Mouse (Mus musculus) heart, embryonic 15.5 days (tissue): ENCODE measurements at regions not wholly inside any gene's neighbourhood (a gene's known extent, or its start where the extent isn't known, plus 50 kb on each side); places are given as distances from the start of the nearest gene placed in this dataset.
A peak's percentile ranks its signal among the peaks of the same experiment; 100 is the strongest.

ENCODE experiments used
- ATAC-seq: fragments of 200-750 bp; cut with Nextera tagmentation; replicated peaks from 2 replicates; pipeline ENCODE4 v1.8.0; 2017; ENCODE audit warnings: low read depth, moderate TSS enrichment; ENCODE audit not compliant: insufficient number of reproducible peaks, insufficient read depth, low FRiP score
- H3K27ac ChIP-seq: fragments of 300-500 bp; sonication (generic); 2 replicates; pipeline ENCODE4 v1.5.1; 2015; ENCODE audit warnings: mild to moderate bottlenecking, inconsistent platforms
- H3K27me3 ChIP-seq: fragments of 300-500 bp; sonication (generic); 2 replicates; pipeline ENCODE4 v1.6.1; 2015; ENCODE audit warnings: inconsistent platforms
- H3K36me3 ChIP-seq: fragments of 300-500 bp; sonication (generic); 2 replicates; pipeline ENCODE4 v1.6.1; 2015; ENCODE audit warnings: mild to moderate bottlenecking, inconsistent platforms
- H3K4me1 ChIP-seq: fragments of 300-500 bp; sonication (generic); replicated peaks from 2 replicates; pipeline ENCODE4 v1.6.1; 2015; ENCODE audit warnings: inconsistent platforms
- H3K4me2 ChIP-seq: fragments of 300-500 bp; sonication (generic); 2 replicates; pipeline ENCODE4 v1.6.1; 2015; ENCODE audit warnings: inconsistent platforms, mild to moderate bottlenecking, moderate library complexity
- H3K4me3 ChIP-seq: fragments of 300-500 bp; sonication (generic); 2 replicates; pipeline ENCODE4 v1.5.1; 2015; ENCODE audit warnings: mild to moderate bottlenecking, inconsistent platforms
- H3K9ac ChIP-seq: fragments of 300-500 bp; sonication (generic); 2 replicates; pipeline ENCODE4 v1.6.1; 2015; ENCODE audit warnings: mild to moderate bottlenecking, inconsistent platforms
- H3K9me3 ChIP-seq: fragments of 300-500 bp; sonication (generic); replicated peaks from 2 replicates; pipeline ENCODE4 v1.6.1; 2016; ENCODE audit warnings: inconsistent platforms
- WGBS: fragments of 180-500 bp; shearing (Covaris S2); methylation state at CpG from one replicate; pipeline ENCODE4 v1.1.7; 2015; ENCODE audit warnings: mixed read lengths; 5-methylcytosine and 5-hydroxymethylcytosine counted together

DNA sequence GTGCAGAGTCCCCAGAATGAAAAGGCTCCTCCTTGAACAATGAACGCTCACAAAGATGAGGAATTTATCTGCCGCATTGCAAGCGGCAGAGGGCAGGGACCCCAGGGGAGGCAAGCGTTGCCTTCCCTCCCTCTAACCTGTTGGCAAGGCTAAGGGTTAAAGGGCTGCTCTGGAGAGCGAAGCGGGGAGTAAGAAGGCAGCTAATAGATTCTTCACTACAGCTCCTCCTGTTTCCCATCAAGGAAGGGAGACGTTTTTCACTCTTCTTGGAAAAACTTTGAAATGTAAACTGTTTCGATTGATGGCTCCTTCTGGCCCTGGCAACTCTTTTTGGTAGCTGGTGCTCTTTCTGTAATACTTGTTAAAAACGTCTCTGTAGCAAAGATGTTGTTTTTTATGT, 162.9 kb downstream of the Cetn3 start:
- WGBS = 10% methylated on average over 9 of the region's 9 CpGs
- H3K27ac ChIP-seq = no peak overlapping the region
- H3K4me2 ChIP-seq = peak overlapping the region; percentile 61
- peaks cover 6% of the 10 kb centered on the region; the same call in 1 of the 2 replicates for H3K4me1 ChIP-seq
- no peak for ATAC-seq
- peak overlapping the region; percentile 29 for H3K4me3 ChIP-seq
- no peaks in the 10 kb centered on the region for H3K9me3 ChIP-seq
- H3K36me3 ChIP-seq = no peaks in the 10 kb centered on the region
- H3K9ac ChIP-seq = 0 out of 2 replicates have a peak overlapping the region, but pooled peaks have one; percentile 29
- H3K27me3 ChIP-seq = no peaks in the 10 kb centered on the region

DNA sequence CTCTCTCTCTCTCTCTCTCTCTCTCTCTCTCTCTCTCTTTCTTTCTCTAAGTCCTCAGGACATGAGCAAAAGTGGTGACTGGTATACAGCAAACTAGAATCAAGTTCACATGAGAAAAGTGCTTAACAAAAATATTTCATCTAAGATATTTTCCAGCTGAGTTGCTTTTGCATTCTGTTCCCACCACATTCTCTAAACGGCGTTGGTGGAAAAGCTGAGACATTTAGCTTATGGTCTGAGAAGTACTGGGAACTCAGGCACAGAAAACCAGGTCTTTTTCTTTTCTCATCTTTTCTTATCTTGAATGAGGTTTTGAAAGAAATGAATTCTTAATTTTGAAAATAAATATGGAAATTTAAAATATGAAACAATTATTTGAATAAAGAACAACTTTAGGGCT, 182.6 kb downstream of the Cetn3 start:
- H3K27ac ChIP-seq = no peak overlapping the region
- no peaks in the 10 kb centered on the region for H3K27me3 ChIP-seq
- no peak for ATAC-seq
- H3K9me3 ChIP-seq = no peaks in the 10 kb centered on the region
- no peaks in the 10 kb centered on the region for H3K36me3 ChIP-seq
- no peaks in the 10 kb centered on the region for H3K4me1 ChIP-seq
- H3K4me2 ChIP-seq = no peak overlapping the region
- no peak overlapping the region for H3K9ac ChIP-seq
- H3K4me3 ChIP-seq = no peak overlapping the region
- WGBS = 76% methylated on average over 2 of the region's 2 CpGs

DNA sequence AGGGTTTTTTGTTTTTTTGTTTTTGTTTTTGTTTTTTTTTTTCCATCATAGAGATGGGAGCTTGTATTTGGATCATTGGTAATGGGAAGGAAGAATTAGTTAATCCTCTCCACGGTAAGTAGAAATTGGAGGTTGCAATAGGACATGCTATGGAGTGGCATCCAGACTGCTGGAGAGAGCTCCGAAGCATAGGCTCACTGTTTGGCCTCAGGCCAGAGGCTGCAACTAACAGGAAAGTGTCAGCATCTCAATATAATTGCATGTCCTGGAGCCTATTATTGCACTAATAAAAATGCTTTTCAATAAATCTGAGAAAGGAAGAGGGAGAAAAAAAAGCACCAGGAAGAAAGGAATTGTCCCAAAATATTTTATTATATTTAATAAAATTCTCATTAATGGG, 193.0 kb downstream of the Cetn3 start:
- Histone ChIP-seq H3K9me3 (no peaks in the 10 kb centered on the region), H3K27me3 (no peaks in the 10 kb centered on the region), H3K9ac (no peak overlapping the region), H3K4me2 (no peak overlapping the region), H3K4me3 (no peak overlapping the region), H3K36me3 (no peaks in the 10 kb centered on the region), H3K4me1 (no peaks in the 10 kb centered on the region), H3K27ac (no peak overlapping the region)
- WGBS = 40% methylated on average over 2 of the region's 2 CpGs
- ATAC-seq = no peak

DNA sequence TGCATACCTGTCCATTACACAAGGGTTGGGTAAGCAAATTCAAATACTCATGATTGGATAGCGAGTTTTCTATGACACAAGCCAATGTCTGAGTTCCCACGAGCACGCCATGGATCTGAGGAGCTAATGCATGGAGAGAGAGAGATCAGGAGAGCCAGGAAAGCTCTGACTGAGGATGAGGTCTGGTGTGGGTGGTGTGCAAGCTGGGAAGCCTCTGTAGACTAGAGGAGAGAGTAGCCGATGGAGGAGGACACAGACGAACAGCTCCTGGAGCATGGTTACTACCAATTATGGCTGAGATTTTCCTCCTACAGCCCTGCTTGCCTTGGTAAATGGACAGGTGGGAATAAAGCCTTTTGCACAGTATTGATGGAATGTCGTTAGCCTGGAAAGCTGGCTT, 195.1 kb downstream of the Cetn3 start:
- no peaks in the 10 kb centered on the region for H3K9me3 ChIP-seq
- no peak overlapping the region for H3K4me3 ChIP-seq
- H3K36me3 ChIP-seq = no peaks in the 10 kb centered on the region
- no peak for ATAC-seq
- 0 out of 2 replicates have a peak, but pooled peaks cover 3% of the 10 kb centered on the region for H3K4me1 ChIP-seq
- H3K27me3 ChIP-seq = no peaks in the 10 kb centered on the region
- no peak overlapping the region for H3K27ac ChIP-seq
- 81% methylated on average over 6 of the region's 6 CpGs for WGBS
- no peak overlapping the region for H3K9ac ChIP-seq
- H3K4me2 ChIP-seq = no peak overlapping the region

DNA sequence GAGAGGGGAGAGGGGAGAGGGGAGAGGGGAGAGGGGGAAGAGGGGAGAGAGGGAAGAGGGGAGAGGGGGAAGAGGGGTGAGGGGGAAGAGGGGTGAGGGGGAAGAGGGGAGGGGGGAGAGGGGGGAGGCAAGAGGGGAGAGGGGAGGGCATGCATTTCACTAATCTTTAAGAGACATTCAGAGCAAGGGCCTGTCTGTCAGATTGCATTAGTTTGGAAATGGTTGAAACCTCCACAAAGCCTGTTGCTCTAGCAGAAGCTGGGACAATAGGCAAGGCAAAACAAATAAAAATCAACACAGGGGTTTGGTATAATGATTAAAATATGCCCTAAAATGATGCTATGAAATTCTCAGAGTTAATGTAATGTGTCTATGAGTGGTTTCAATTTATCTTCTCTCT, 196.4 kb downstream of the Cetn3 start:
- H3K4me2 ChIP-seq = no peak overlapping the region
- H3K27me3 ChIP-seq = no peaks in the 10 kb centered on the region

DNA sequence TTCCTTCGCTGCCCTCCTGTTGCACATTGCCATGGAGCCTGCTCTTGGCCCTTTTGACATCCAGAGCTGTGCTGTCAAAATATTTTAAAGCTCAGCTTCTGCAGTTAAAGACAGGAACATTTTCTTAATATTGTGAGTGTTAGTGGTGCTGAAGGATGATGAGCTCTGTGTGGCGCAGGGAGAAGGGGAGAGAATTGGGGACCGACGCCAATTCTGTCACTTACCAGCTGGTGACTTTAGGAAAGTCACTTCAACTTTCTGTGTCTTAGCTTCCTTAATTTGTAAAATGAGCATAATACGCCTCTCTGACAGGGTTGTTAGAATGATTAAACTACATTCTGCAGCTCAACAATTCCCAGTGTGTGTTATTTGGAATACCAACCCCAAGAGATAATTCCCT, 197.2 kb downstream of the Cetn3 start:
- Histone ChIP-seq H3K36me3 (no peaks in the 10 kb centered on the region), H3K9ac (no peak overlapping the region), H3K4me2 (no peak overlapping the region), H3K4me1 (0 out of 2 replicates have a peak, but pooled peaks cover 3% of the 10 kb centered on the region), H3K9me3 (no peaks in the 10 kb centered on the region), H3K27ac (no peak overlapping the region), H3K4me3 (no peak overlapping the region), H3K27me3 (no peaks in the 10 kb centered on the region)
- no peak for ATAC-seq
- 78% methylated on average over 5 of the region's 5 CpGs for WGBS

More for the DNA sequence above, 196.4 kb downstream of the Cetn3 start:
- Histone ChIP-seq H3K27ac (no peak overlapping the region), H3K4me3 (no peak overlapping the region), H3K36me3 (no peaks in the 10 kb centered on the region), H3K4me1 (0 out of 2 replicates have a peak, but pooled peaks cover 3% of the 10 kb centered on the region), H3K9me3 (no peaks in the 10 kb centered on the region), H3K9ac (no peak overlapping the region)
- ATAC-seq = no peak

DNA sequence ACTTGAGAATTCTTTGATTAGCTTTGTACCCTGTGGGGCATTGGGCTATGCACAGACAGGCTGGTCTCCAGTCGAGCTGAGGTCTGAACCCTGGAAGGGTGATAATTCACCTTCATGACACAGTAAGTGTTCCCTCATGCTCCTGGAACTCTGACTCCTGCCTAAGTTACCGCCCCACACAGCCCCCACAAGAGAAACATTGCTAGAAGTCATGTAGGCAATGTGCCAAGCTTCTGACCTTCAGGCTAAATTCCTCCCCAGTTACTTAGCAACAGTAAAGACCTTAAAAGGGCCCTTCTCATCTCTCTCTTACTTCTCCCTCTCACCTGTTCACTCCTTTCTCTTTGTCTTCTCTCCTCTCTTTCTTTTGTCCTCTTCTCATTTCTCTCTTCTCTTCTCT, 199.6 kb downstream of the Cetn3 start:
- H3K4me2 ChIP-seq = no peak overlapping the region
- H3K9ac ChIP-seq = no peak overlapping the region
- H3K27me3 ChIP-seq = no peaks in the 10 kb centered on the region
- H3K9me3 ChIP-seq = no peaks in the 10 kb centered on the region
- H3K27ac ChIP-seq = no peak overlapping the region
- ATAC-seq = no peak
- no peaks in the 10 kb centered on the region for H3K36me3 ChIP-seq
- H3K4me1 ChIP-seq = 0 out of 2 replicates have a peak, but pooled peaks cover 3% of the 10 kb centered on the region
- WGBS = 14% methylated on average over 2 of the region's 2 CpGs
- H3K4me3 ChIP-seq = no peak overlapping the region

DNA sequence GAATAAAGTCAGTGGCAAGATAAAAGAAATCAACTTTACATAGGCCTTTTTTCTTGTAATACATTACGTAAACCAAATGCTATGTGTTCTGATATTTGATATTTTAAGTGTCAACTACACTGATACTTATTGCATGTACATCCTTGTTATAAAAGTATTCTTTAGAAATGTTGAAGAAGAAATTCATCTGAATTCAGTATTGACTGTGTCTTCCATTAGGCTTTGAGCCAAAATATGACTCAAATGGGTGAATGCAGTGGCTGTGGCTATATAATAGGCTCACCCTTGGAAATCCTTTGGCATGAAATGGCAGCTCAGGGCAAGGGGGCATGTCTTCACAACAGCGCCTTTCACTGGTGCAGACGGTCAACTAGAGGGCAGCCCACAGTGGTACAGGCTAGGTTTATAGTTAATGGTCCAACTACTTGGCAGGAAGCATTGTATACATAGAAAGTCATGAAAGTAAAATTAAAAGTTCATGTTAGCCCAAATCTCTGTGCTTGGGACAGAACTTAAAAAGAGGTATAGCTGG, 217.9 kb downstream of the Cetn3 start:
- Histone ChIP-seq H3K4me3 (no peak overlapping the region), H3K4me1 (no peaks in the 10 kb centered on the region), H3K27me3 (no peaks in the 10 kb centered on the region), H3K27ac (no peak overlapping the region), H3K9ac (no peak overlapping the region), H3K4me2 (no peak overlapping the region), H3K36me3 (no peaks in the 10 kb centered on the region), H3K9me3 (no peaks in the 10 kb centered on the region)
- WGBS = 82% methylated on average over 3 of the region's 3 CpGs
- no peak for ATAC-seq

DNA sequence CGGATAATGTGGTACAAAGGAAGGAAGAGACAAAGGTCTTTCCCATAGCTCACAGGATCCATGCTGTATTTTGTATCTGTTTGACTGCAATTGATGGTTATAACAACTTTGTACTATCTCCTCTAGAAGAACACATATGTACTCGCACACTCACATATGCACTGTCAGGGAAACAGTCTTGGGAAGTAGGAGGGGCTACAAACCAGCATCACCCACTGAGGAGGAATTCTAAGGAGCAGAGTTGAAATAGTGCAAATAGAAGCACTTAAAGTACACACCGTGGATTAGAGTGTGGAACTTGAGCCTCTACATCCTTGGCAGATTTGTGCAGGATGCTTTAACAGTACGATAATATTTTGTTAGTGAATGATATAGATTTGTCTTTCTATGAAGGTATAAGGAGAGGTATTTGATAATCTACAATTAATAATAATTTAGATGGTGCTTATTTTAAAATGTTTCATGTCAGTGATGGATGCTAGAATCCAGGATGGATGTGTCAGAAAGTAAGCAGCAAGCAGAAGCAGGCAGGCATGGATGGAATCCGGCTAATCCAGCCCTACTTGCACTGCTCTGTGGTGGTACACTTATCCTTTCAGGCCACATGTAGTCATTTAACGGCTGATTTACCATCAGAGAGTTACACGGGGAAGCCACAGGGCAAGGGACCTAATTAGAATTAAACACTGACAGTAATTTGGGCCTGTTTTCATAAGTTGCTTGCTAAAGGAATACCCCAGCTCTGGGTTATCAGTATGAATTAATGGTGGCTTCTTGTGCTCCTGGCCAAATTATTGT, 223.3 kb downstream of the Cetn3 start:
- H3K36me3 ChIP-seq = no peaks in the 10 kb centered on the region
- no peaks in the 10 kb centered on the region for H3K4me1 ChIP-seq
- no peaks in the 10 kb centered on the region for H3K9me3 ChIP-seq
- H3K27ac ChIP-seq = no peak overlapping the region
- H3K4me3 ChIP-seq = no peak overlapping the region
- no peaks in the 10 kb centered on the region for H3K27me3 ChIP-seq
- WGBS = 73% methylated on average over 7 of the region's 7 CpGs
- H3K4me2 ChIP-seq = no peak overlapping the region
- no peak overlapping the region for H3K9ac ChIP-seq
- ATAC-seq = no peak

DNA sequence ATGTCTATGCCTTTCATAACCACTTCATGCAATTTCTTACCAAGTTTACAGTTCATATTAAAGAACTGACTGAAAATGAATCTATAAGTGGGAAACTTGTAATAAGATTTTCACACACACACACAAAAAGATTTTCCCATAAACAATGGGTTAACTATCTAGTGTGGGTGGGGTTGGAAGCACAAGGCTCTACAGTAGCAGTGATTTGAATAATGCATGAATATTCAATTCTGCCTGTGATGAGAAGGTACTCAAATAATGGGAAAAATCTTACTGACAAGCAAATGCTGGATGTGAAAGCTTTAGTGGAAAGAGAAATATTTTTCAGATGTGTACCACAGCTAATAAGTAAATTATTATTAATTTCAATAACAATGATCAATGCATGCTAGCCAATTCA, 224.3 kb downstream of the Cetn3 start:
- H3K27me3 ChIP-seq = no peaks in the 10 kb centered on the region
- H3K36me3 ChIP-seq = no peaks in the 10 kb centered on the region
- H3K4me3 ChIP-seq = no peak overlapping the region
- no peak overlapping the region for H3K9ac ChIP-seq
- no peak for ATAC-seq
- no peaks in the 10 kb centered on the region for H3K9me3 ChIP-seq
- no peak overlapping the region for H3K27ac ChIP-seq
- H3K4me2 ChIP-seq = no peak overlapping the region
- H3K4me1 ChIP-seq = no peaks in the 10 kb centered on the region

DNA sequence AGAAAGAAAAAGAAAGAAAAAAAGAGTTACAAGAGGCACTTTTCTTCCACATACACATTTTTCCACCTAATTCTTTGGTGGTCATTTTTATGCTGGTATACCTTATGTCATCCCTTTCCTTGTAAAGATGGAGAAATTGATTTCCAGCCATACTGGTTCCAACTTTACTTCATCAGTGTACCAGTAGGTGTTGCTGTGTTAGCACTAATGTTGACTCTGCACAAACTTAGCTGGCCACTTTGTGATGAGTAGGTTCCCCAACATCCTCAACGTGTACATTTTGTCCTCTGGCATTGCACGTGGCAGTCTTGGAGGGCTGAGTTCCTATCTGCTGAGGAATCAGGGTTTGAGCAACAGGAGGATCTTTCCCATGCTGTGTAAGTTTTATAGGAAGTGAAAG, 256.7 kb downstream of the Cetn3 start:
- H3K27me3 ChIP-seq = no peaks in the 10 kb centered on the region
- no peak overlapping the region for H3K27ac ChIP-seq
- no peak overlapping the region for H3K9ac ChIP-seq
- H3K9me3 ChIP-seq = no peaks in the 10 kb centered on the region
- H3K4me1 ChIP-seq = no peaks in the 10 kb centered on the region
- no peaks in the 10 kb centered on the region for H3K36me3 ChIP-seq
- no peak overlapping the region for H3K4me2 ChIP-seq
- 36% methylated on average over 2 of the region's 2 CpGs for WGBS
- H3K4me3 ChIP-seq = no peak overlapping the region
- ATAC-seq = no peak

DNA sequence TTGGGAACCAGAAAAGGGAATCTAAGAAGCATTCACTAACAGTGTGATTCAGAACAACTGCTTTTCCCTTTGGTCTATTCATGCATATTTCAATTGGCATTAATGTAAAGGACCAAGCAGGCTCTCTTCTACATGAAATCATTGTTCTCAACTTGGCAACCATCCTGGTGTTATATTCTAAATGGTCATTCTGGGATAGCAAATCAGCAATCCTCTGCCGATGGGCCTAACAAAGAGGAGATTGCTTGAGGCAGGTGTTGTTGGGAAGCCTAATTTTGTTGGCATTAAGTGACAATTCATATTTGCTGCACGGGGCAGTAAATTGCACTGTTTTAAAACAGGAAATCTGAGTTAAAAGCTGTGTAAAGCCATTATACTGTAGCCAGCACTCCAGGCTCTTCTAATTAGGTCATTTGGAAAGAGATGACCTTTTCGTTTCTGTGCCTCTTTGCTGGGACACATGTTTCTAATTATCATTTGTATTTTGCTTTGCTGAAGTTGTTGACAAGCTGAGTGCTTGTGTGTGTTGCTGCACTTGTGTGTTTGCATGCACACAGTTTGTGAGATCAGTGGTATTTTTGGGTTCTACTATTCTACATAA, 275.4 kb downstream of the Cetn3 start:
- H3K27me3 ChIP-seq = no peaks in the 10 kb centered on the region
- no peak overlapping the region for H3K9ac ChIP-seq
- peaks cover 15% of the 10 kb centered on the region for H3K4me1 ChIP-seq
- H3K36me3 ChIP-seq = no peaks in the 10 kb centered on the region
- no peaks in the 10 kb centered on the region for H3K9me3 ChIP-seq
- no peak overlapping the region for H3K4me2 ChIP-seq
- H3K4me3 ChIP-seq = no peak overlapping the region
- ATAC-seq = no peak; the same call in 1 of the 2 replicates
- WGBS = 25% methylated on average over 3 of the region's 3 CpGs
- H3K27ac ChIP-seq = peak overlapping the region; percentile 64
